ENCODE assay signal across 9 mouse cellular contexts in the genomic region with DNA sequence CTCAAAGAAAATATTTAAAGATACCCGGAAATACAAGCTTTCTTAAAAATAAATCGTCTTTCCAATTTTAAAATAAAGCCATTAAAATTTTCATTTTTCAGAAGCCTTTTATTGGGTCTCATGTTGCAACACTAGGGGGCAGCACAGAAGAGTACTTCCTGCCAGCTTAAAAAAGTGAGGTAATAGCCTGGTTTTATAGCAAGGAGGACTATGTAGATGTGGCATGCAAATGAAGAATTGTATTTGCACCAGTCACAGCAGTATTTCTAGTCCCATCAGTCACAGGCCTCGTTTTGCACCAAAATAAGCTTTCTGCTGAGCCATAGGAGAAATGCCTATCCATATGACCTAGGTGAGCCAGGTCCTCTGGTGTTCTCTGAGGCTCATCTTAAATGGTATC. TPM values are rescaled to one million over a fixed set of nuclear protein-coding genes. Genes with fewer than 3 reads are reported as not detected.
DNase-seq lines count a peak whose midpoint lies in the region; ATAC-seq lines count a peak whose summit lies in the region.
"Had no signal": no experiment of that assay in that cellular context is flagged by ENCODE, and none has a peak within 500 bp of the region (broad histone marks: within the 10 kb centered on the region; RNA-seq: fewer than 3 reads in every experiment).

No protein-coding gene starts in this region.

- WGBS in embryonic facial prominence, embryonic 11.5 days: 49% methylated on average over 3 of the region's 3 CpGs

- no peak overlapping the region for H3K4me3 ChIP-seq in embryonic facial prominence, embryonic 11.5 days (ENCODE audit: low read depth, low read length)
- H3K4me3 ChIP-seq: lung, embryonic 15.5 days had no signal

- no peak overlapping the region for H3K9ac ChIP-seq in embryonic facial prominence, embryonic 11.5 days (replicated peaks; ENCODE audit: low read length)
- H3K9ac ChIP-seq: lung, embryonic 15.5 days had no signal

- no peak for ATAC-seq in embryonic facial prominence, embryonic 11.5 days (replicated peaks; ENCODE audit: insufficient number of reproducible peaks, low FRiP score, low TSS enrichment, low read depth)

- H3K4me2 ChIP-seq in embryonic facial prominence, embryonic 11.5 days (ENCODE audit: low read depth, low read length): no peak overlapping the region
- H3K4me2 ChIP-seq: lung, embryonic 15.5 days had no signal

- intact Hi-C loops in left cerebral cortex, postnatal 36 days (cut with DNase I): loop anchor here (10.0 kb wide), 1 partner anchor 88 kb away; a partner anchor contains a TSS

- no peak overlapping the region for H3K27ac ChIP-seq in embryonic facial prominence, embryonic 11.5 days (replicated peaks; ENCODE audit: low read depth, low read length)
- H3K27ac ChIP-seq: lung, embryonic 15.5 days had no signal

- peak; percentile 20 for DNase-seq in cerebellum, adult 8-10 months
- no peak for DNase-seq in cerebellum, adult 9-11 months
- DNase-seq in left cerebral cortex, adult 18-20 months (ENCODE audit: low spot score in 2 of 2): peak; percentile 5 to 44
- no peak for DNase-seq in left cerebral cortex, postnatal 36 days (ENCODE audit: low spot score in 2 of 2)
- DNase-seq in ES-CJ7 (ENCODE audit: low read depth, low spot score): peak; percentile 64
- DNase-seq in embryonic facial prominence, embryonic 11.5 days (ENCODE audit: low spot score): peak; percentile 44
- DNase-seq in naive thymus-derived CD4-positive, alpha-beta T cell, adult 2 months (ENCODE audit: low read depth): peak; percentile 85
- DNase-seq in urinary bladder, postnatal 36 days (ENCODE audit: low spot score in 2 of 2): no peak

- H3K27me3 ChIP-seq in embryonic facial prominence, embryonic 11.5 days (ENCODE audit: control insufficient read depth, insufficient read depth, low read length): no peaks in the 10 kb centered on the region
- H3K27me3 ChIP-seq: lung, embryonic 15.5 days had no signal

- no peaks in the 10 kb centered on the region for H3K4me1 ChIP-seq in embryonic facial prominence, embryonic 11.5 days (ENCODE audit: control insufficient read depth, insufficient read depth, low read length)

- H3K9me3 ChIP-seq in embryonic facial prominence, embryonic 11.5 days (replicated peaks; ENCODE audit: control insufficient read depth, low read length): no peaks in the 10 kb centered on the region
- H3K9me3 ChIP-seq: lung, embryonic 15.5 days had no signal

- H3K36me3 ChIP-seq in embryonic facial prominence, embryonic 11.5 days (replicated peaks; ENCODE audit: control insufficient read depth, insufficient read depth, low read depth, low read length): no peaks in the 10 kb centered on the region
- H3K36me3 ChIP-seq: lung, embryonic 15.5 days had no signal

RNA-seq across cellular contexts. Expression of a gene that starts 2.9 kb away (rescaled TPM):
- total RNA-seq in left cerebral cortex, adult 18-20 months (2021): under 1 TPM; 0.59 to 0.63 TPM
- under 1 TPM; 0.52 to 1.00 TPM for total RNA-seq in left cerebral cortex, postnatal 36 days (2021)
- polyA plus RNA-seq in embryonic facial prominence, embryonic 11.5 days (2014; fragmentation: Nextera tagmentation; extraction: Ambion mirVana): 23.1 and 25.1 TPM in 2 replicates

RNA-seq across cellular contexts. Expression of a gene that starts 10.0 kb away (rescaled TPM):
- 10 to 100 TPM; 68.2 to 79.4 TPM for total RNA-seq in left cerebral cortex, adult 18-20 months (2021)
- total RNA-seq in left cerebral cortex, postnatal 36 days (2021): 10 to 100 TPM; 84.5 to 84.8 TPM
- 120 and 132 TPM in 2 replicates for polyA plus RNA-seq in embryonic facial prominence, embryonic 11.5 days (2014; fragmentation: Nextera tagmentation; extraction: Ambion mirVana)

RNA-seq across cellular contexts. Expression of a gene that starts 59.2 kb away (rescaled TPM):
- total RNA-seq in left cerebral cortex, adult 18-20 months (2021): 1 to 10 TPM; 1.3 to 1.4 TPM
- 1 to 10 TPM; 1.6 to 2.2 TPM for total RNA-seq in left cerebral cortex, postnatal 36 days (2021)
- 4.8 and 5.3 TPM in 2 replicates for polyA plus RNA-seq in embryonic facial prominence, embryonic 11.5 days (2014; fragmentation: Nextera tagmentation; extraction: Ambion mirVana)

Comparison
In these comparisons a context has a peak if more than half of its experiments do, and no peak if none do; other contexts are left out.
1. DNase-seq: peak in cerebellum, adult 8-10 months (single experiment), left cerebral cortex, adult 18-20 months (2 of 2), ES-CJ7 (single experiment), embryonic facial prominence, embryonic 11.5 days (single experiment) and naive thymus-derived CD4-positive, alpha-beta T cell, adult 2 months (single experiment); none in cerebellum, adult 9-11 months (single experiment), left cerebral cortex, postnatal 36 days (0 of 2) and urinary bladder, postnatal 36 days (0 of 2).